Mouse (Mus musculus) layer of hippocampus, postnatal 14 days (tissue): ENCODE results near the gene Ptpra. TPM values are rescaled to one million over a fixed set of nuclear protein-coding genes. Genes with fewer than 3 reads are reported as not detected.

Source experiments
- DNase-seq, 2 experiments: peaks; one replicate each; pipeline ENCODE4 v3.0.0; 2021 to 2022; ENCODE audit warnings: low spot score in 2 of 2, mixed read lengths in 1 of 2
- long read RNA-seq, 2 experiments: library from polyadenylated mRNA; stranded (forward); transcript quantifications; one replicate each; pipeline ENCODE4 v2.0.0; 2021
- total RNA-seq, 2 experiments: library from RNA; stranded (reverse); gene quantifications; 2 replicates each; pipeline ENCODE4 v1.2.3; 2021

Gene Ptpra
- total RNA-seq, result 100 to 1,000 TPM; 307 to 312 TPM
- long read RNA-seq, experiment 1, full-length matches to known transcripts, result 137 of 303 reads
- long read RNA-seq, experiment 1, partial matches to known transcripts, result 19 of 303 reads
- long read RNA-seq, experiment 1, other reads (novel, unspliced or antisense), result 147 of 303 reads
- long read RNA-seq, experiment 2, full-length matches to known transcripts, result 130 of 324 reads
- long read RNA-seq, experiment 2, partial matches to known transcripts, result 39 of 324 reads
- long read RNA-seq, experiment 2, other reads (novel, unspliced or antisense), result 155 of 324 reads

GRCm38 (mm10) chr2:130449794-130450433 is at the start of gene Ptpra:
Gene Ptpra, plus strand, starts transcription at chr2:130450278.
- peak; percentile 92 for DNase-seq

GRCm38 (mm10) chr2:130401891-130402290 is 48.2 kb upstream of the Ptpra start:
- no peak for DNase-seq

- DNase-seq, result no peak
These were observed 45.1 kb upstream of the Ptpra start, which contains the start of the genes Gm28372 and 1700020A23Rik for GRCm38 (mm10) chr2:130404939-130405338. Gene Gm28372, plus strand, starts transcription at chr2:130405239. Gene 1700020A23Rik, plus strand, starts transcription at chr2:130405259.

GRCm38 (mm10) chr2:130406178-130406577 is 43.9 kb upstream of the Ptpra start, which contains the start of gene Tmem239:
Gene Tmem239, plus strand, starts transcription at chr2:130406478.
- no peak for DNase-seq

GRCm38 (mm10) chr2:130408194-130408593 is 41.9 kb upstream of the Ptpra start:
- DNase-seq, result no peak

GRCm38 (mm10) chr2:130411558-130412495 is 38.3 kb upstream of the Ptpra start:
- DNase-seq, result peak; percentile 72 to 81

- no peak for DNase-seq
These were observed 37.3 kb upstream of the Ptpra start for GRCm38 (mm10) chr2:130412775-130413174.

- DNase-seq, result no peak
These were observed 35.8 kb upstream of the Ptpra start for GRCm38 (mm10) chr2:130414094-130414856.

- no peak for DNase-seq
These were observed 28.1 kb upstream of the Ptpra start for GRCm38 (mm10) chr2:130421781-130422620.

- DNase-seq, result peak in 1 of 2 experiments; percentile 78
These were observed 26.5 kb upstream of the Ptpra start for GRCm38 (mm10) chr2:130423397-130424125.

GRCm38 (mm10) chr2:130424126-130424853 is 25.8 kb upstream of the Ptpra start, which contains the start of the genes Vps16 and Pced1a:
Gene Vps16, plus strand, starts transcription at chr2:130424339.
Gene Pced1a, minus strand, starts transcription at chr2:130424701.
- peak; percentile 93 to 95 for DNase-seq

GRCm38 (mm10) chr2:130425112-130425511 is 25.0 kb upstream of the Ptpra start:
- no peak for DNase-seq

GRCm38 (mm10) chr2:130429851-130430250 is 20.2 kb upstream of the Ptpra start:
- DNase-seq, result peak in 1 of 2 experiments; percentile 24

GRCm38 (mm10) chr2:130430484-130430883 is 19.6 kb upstream of the Ptpra start:
- DNase-seq, result no peak

- no peak for DNase-seq
These were observed 17.9 kb upstream of the Ptpra start for GRCm38 (mm10) chr2:130432157-130432556.

GRCm38 (mm10) chr2:130433152-130433551 is 16.9 kb upstream of the Ptpra start:
- peak in 1 of 2 experiments; percentile 71 for DNase-seq

GRCm38 (mm10) chr2:130436769-130437168 is 13.3 kb upstream of the Ptpra start:
- DNase-seq, result no peak

- DNase-seq, result no peak
These were observed 11.2 kb upstream of the Ptpra start for GRCm38 (mm10) chr2:130438861-130439260.
